Mouse (Mus musculus) frontal cortex, postnatal 25 days (tissue): ENCODE results near the gene Ankmy2.
"Not testable (repeated sequence)": the region's sequence is repeated elsewhere in the genome, so short reads cannot be mapped to it uniquely, and the experiment has no call there.

Source experiments
- DNase-seq, 2 experiments: peaks; one replicate each; pipeline ENCODE4 v3.0.0; 2022; ENCODE audit warnings: low spot score in 2 of 2

Gene Ankmy2

DNA sequence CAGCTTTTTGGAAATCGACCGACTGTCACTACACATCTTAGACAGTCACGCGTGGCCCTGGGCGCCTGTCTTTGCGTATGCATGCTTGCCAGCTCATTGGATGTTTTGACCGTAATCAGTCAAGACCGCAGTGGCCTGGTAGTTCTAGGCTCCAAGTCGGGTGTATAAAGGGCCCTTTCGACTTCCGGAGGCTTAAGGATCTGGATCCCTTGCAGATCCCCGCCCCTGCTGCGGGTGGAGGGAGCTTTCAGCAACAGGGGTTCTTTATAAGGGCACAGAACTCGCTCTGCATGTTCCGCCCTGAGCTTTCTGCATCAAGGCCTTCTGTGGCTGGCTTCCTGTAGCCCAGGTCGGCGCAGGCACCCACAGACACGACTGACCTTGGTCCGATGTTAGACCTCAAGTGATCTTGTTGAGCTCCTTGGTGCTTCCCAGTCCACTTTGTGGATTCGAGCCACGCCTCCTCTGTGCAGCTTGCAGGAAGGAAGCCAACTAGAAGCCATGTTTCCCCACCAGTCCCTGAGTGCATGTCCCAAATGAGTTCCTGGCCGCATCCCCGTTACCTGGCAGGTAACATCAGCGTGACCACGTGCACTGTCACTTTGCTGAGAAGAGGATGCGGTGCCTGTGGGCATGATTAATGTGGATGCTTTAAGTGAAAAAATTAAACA lies 859 bp downstream of the Ankmy2 start, which contains the start of gene Bzw2:
TSS of gene Bzw2 (minus strand) at position 443 of the 671 bp plus-strand sequence.
- DNase-seq, result peak; percentile 44 to 46

GRCm38 (mm10) chr12:36164126-36164791 lies 7.3 kb downstream of the Ankmy2 start:
- DNase-seq, result no peak

DNA sequence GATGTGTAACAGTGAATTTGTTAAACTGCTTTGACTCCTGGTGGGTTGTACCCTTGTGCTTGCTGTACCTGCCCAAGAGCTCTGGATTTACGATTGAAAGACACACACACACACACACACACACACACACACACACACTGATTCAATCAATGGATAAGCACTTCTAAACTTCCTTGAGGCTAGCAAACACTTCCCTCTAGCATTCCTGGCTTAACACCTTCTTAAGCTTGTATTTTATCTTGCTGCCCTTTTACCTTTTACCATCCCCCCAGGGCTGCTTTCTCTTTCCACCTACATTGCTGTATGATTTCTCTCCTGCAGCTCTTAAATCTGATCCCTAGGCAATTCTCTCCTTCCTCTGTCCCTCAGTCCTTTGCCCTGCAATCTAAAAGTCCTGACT lies 8.4 kb downstream of the Ankmy2 start:
- DNase-seq, result no peak

- DNase-seq, result no peak
Observed at GRCm38 (mm10) chr12:36177227-36177626, 20.3 kb downstream of the Ankmy2 start.

GRCm38 (mm10) chr12:36182570-36182969 lies 25.7 kb downstream of the Ankmy2 start:
- DNase-seq, result peak in 1 of 2 experiments; percentile 3

DNA sequence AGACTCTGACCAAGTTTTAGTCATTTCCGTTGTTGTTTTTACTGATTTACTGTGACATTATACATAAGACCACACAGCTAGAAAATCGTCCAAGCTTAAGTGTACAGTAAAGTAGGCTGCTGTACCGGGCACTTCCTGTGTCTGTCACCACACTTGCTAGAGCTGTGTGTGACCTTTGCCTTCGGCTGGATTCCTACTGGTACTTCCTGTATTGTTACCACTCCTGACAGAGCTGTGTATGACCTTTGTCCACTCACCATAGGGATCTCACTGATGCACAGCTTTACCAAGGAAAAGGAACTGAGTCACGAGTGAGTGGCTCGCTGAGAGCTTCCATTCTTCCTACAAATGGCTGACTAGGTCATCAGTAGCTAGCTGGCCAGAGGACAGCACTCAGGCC lies 30.2 kb downstream of the Ankmy2 start:
- peak in 1 of 2 experiments; percentile 3 for DNase-seq

- DNase-seq, result no peak
Observed at GRCm38 (mm10) chr12:36189610-36190009, 32.7 kb downstream of the Ankmy2 start.

- DNase-seq, result no peak
Observed at GRCm38 (mm10) chr12:36190343-36190742, 33.4 kb downstream of the Ankmy2 start.

GRCm38 (mm10) chr12:36194976-36195375 lies 38.1 kb downstream of the Ankmy2 start:
- no peak for DNase-seq

- not testable (repeated sequence) for DNase-seq
Observed at GRCm38 (mm10) chr12:36205579-36206119, 48.7 kb downstream of the Ankmy2 start.

GRCm38 (mm10) chr12:36207072-36207799 lies 50.3 kb downstream of the Ankmy2 start:
- DNase-seq, result peak in 1 of 2 experiments; percentile 10

GRCm38 (mm10) chr12:36207800-36208148 lies 50.9 kb downstream of the Ankmy2 start:
- DNase-seq, result no peak

- DNase-seq, result no peak
Observed at GRCm38 (mm10) chr12:36208456-36208855, 51.5 kb downstream of the Ankmy2 start.

GRCm38 (mm10) chr12:36210096-36210495 lies 53.2 kb downstream of the Ankmy2 start:
- DNase-seq, result no peak

DNA sequence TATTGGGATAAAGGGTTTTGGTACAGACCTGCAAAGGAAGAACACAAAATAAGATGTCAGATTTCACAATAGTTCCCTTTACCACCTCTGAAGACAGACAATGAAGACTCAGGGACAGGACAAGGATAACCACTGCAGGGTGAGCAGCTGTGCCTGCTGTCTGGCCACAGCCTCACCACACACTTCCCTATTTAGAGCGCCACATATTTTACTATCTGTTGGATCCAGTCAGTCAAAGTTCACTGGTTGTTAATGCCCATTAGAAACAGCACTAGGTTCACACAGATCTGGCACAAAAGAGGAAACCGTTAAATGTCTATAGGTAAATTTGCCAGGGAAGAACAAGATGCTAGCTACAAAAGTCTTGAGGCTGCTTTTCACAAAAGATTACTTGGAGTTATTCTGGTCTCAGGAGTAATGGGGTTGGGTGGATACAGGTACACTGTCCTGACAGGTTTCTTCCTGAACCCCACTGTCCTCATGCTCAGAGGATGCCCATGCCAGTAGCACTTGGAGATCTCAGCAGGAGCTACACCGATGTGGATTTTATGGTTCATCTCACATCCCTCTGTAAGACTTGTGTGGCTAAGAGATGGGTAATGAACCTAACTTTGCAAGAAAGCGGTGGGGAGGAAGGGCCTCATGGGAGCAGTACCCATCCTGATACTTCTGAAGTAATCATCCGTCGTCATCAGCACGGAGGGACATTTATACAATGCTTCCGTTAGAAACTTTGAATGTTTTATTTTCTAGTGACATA lies 57.7 kb downstream of the Ankmy2 start:
- no peak for DNase-seq

DNA sequence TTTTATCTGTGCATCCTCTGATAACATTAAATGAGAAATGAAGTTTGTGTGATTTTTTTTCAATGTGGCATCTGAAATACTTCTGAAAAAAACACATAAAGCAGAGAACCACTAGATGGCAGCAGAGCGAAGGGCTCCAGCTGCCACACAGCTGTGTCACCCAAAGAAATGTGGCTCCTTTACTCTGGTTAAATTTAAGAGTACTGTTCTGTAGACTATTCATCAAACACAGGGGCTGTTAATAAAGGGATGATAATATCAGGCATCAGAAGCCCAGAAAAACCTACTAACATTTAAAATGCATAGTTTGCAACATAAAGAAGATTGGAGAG lies 58.2 kb downstream of the Ankmy2 start:
- DNase-seq, result no peak

DNA sequence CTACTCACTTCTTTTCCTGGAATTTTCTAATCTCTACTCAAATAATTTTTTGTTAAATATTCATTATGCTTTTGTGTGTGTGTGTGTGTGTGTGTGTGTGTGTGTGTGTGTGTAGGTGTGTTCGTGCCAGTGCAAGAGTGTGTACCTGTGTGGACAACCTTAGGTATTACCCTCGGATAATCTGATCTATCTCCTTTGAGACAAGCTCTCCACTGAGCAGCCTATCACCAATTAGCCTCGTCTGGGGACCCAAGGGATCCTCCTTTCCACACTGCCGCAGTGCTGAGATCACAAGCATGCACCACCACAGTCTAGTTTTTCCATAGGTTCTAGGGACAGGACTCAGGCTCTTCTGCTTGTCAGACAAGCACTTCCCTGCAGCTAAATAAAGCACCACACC lies 59.3 kb downstream of the Ankmy2 start:
- DNase-seq, result no peak

DNA sequence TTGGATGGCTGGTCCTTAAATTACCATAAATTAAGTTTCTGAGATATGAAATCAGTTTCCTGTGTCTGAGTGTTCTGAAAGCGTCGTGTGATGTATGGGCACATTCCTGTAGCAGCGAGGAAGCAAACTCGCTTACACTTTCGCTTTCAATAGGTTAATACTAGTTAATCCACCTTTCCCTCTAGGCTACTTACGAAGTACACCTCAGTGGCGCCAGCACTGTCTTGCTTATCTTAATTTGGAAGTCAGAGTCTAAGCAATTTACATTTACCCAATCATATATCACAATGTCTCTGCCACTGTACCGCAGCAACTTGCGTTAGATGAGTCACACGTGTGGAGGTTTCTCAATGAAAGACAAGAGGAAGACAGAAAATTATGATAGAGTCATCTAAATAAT lies 60.0 kb downstream of the Ankmy2 start:
- DNase-seq, result no peak

GRCm38 (mm10) chr12:36224392-36224791 lies 67.5 kb downstream of the Ankmy2 start:
- DNase-seq, result no peak

DNA sequence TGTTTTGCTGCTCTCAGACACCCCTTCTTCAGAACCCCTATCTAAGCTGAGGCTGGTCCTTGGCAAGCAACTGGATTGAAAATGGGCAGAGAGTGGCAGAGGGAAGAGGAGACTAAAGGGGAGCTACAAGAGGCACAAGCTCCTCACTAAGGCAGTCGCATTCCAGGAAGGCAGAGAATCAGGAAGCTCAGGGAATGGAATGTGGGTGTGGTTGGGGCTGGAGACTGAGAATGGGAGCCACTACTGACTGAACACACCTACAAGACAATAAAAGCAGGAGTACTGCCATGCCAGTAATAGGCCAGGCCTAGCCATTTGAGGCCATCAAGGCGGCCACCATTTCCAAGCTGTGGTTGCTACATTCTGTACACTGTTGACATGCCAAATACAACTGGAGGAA lies 74.5 kb downstream of the Ankmy2 start:
- no peak for DNase-seq

GRCm38 (mm10) chr12:36241171-36241570 lies 84.3 kb downstream of the Ankmy2 start:
- no peak for DNase-seq
